Mouse (Mus musculus) ES-Bruce4 (cell line): Measurements from ENCODE around the gene Rpl35.

ENCODE experiments used
- EP300 ChIP-seq: IDR thresholded peaks from 2 replicates; pipeline ENCODE4 v1.6.1; 2011; ENCODE audit warnings: low read depth, low read length; ENCODE audit not compliant: insufficient read depth
- POLR2A ChIP-seq: IDR thresholded peaks from one replicate; pipeline ENCODE4 v1.8.1; 2011; ENCODE audit warnings: low read length; ENCODE audit not compliant: insufficient read depth

- TF ChIP-seq POLR2A (no peak), EP300 (no peak)
Observed at GRCm38 (mm10) chr2:38987803-38988510, 17.5 kb downstream of the Rpl35 start.
